Mouse (Mus musculus) neural tube, embryonic 12.5 days (tissue): ENCODE measurements at regions not wholly inside any gene's neighbourhood (a gene's known extent, or its start where the extent isn't known, plus 50 kb on each side); places are given as distances from the start of the nearest gene placed in this dataset.

Experiments used
- ATAC-seq: fragments of 200-750 bp; cut with Nextera tagmentation; 2 replicates; pipeline ENCODE4 v1.8.0; 2017; ENCODE audit warnings: low read depth, mild to moderate bottlenecking, moderate TSS enrichment, moderate library complexity; ENCODE audit not compliant: low FRiP score
- H3K27ac ChIP-seq: fragments of 300-500 bp; sonication (generic); 2 replicates; pipeline ENCODE4 v1.5.1; 2016
- H3K27me3 ChIP-seq: fragments of 300-500 bp; sonication (generic); replicated peaks from 2 replicates; pipeline ENCODE4 v1.6.1; 2016; ENCODE audit warnings: mild to moderate bottlenecking
- H3K36me3 ChIP-seq: fragments of 300-500 bp; sonication (generic); 2 replicates; pipeline ENCODE4 v1.6.1; 2016; ENCODE audit warnings: mild to moderate bottlenecking
- H3K4me1 ChIP-seq: fragments of 300-500 bp; sonication (generic); 2 replicates; pipeline ENCODE4 v1.6.1; 2016
- H3K4me2 ChIP-seq: fragments of 300-500 bp; sonication (generic); replicated peaks from 2 replicates; pipeline ENCODE4 v1.6.1; 2016; ENCODE audit warnings: mild to moderate bottlenecking
- H3K4me3 ChIP-seq: fragments of 300-500 bp; sonication (generic); 2 replicates; pipeline ENCODE4 v1.5.1; 2016
- H3K9ac ChIP-seq: fragments of 300-500 bp; sonication (generic); 2 replicates; pipeline ENCODE4 v1.6.1; 2016; ENCODE audit warnings: mild to moderate bottlenecking
- H3K9me3 ChIP-seq: fragments of 300-500 bp; sonication (generic); 2 replicates; pipeline ENCODE4 v1.6.1; 2016; ENCODE audit warnings: mild to moderate bottlenecking
- WGBS: fragments of 180-500 bp; shearing (Covaris S2); methylation state at CpG from one replicate; pipeline ENCODE4 v1.1.7; 2016; 5-methylcytosine and 5-hydroxymethylcytosine counted together

DNA sequence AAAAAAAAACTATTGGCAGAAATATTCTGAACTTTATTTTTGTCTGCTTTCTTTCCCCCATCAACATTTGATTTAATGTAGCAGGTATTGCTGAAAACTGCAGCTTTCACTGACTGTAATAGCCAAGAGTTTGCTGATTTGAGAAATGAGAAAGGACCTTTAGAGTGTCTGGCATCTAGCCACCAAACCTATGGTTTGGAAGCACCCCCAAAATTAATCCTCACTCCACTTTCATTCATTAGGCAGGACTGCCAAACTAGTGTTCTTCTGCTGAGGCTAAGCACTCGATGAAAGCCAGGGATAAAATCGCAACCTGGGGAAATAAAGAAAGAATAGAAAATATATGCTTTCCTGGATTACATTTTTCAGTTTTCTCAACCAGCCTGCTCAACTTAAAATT lies 320.4 kb downstream of the Atp6ap1l start:
- Histone ChIP-seq H3K4me1 (no peaks in the 10 kb centered on the region), H3K27me3 (no peaks in the 10 kb centered on the region), H3K9ac (no peak overlapping the region), H3K36me3 (no peaks in the 10 kb centered on the region), H3K9me3 (no peaks in the 10 kb centered on the region), H3K4me3 (no peak overlapping the region), H3K4me2 (no peak overlapping the region), H3K27ac (no peak overlapping the region)
- no peak for ATAC-seq
- 96% methylated on average over 2 of the region's 2 CpGs for WGBS

DNA sequence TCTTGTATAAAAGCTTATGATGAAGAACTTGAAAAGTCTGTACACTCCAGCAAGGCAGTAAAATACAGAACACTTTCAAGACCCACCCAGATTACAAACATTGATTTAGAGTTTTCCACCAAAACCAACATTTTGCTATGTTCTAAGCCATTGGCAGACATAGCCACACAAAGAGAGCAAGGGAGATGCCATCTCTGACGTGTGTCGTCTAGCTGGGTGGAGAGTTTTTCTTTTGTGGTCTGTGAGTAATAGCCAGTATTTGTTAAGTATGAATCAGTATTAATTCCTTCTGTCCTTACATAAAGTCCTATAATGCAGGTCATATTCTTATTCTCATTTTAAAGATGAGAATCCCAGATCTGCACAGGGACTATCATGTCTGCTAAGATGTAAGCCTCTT lies 329.8 kb downstream of the Atp6ap1l start:
- Histone ChIP-seq H3K27me3 (no peaks in the 10 kb centered on the region), H3K4me3 (no peak overlapping the region), H3K9ac (no peak overlapping the region), H3K36me3 (no peaks in the 10 kb centered on the region), H3K4me1 (no peaks in the 10 kb centered on the region), H3K9me3 (no peaks in the 10 kb centered on the region), H3K4me2 (no peak overlapping the region), H3K27ac (no peak overlapping the region)
- WGBS, result 91% methylated on average over 2 of the region's 2 CpGs
- no peak for ATAC-seq

GRCm38 (mm10) chr13:90572580-90572979 lies 332.6 kb downstream of the Atp6ap1l start:
- H3K27me3 ChIP-seq, result no peaks in the 10 kb centered on the region
- no peaks in the 10 kb centered on the region for H3K9me3 ChIP-seq
- H3K4me2 ChIP-seq, result no peak overlapping the region
- 89% methylated on average over 2 of the region's 2 CpGs for WGBS
- no peak overlapping the region for H3K27ac ChIP-seq
- no peak for ATAC-seq
- no peaks in the 10 kb centered on the region for H3K4me1 ChIP-seq
- H3K9ac ChIP-seq, result no peak overlapping the region
- no peak overlapping the region for H3K4me3 ChIP-seq
- H3K36me3 ChIP-seq, result no peaks in the 10 kb centered on the region

DNA sequence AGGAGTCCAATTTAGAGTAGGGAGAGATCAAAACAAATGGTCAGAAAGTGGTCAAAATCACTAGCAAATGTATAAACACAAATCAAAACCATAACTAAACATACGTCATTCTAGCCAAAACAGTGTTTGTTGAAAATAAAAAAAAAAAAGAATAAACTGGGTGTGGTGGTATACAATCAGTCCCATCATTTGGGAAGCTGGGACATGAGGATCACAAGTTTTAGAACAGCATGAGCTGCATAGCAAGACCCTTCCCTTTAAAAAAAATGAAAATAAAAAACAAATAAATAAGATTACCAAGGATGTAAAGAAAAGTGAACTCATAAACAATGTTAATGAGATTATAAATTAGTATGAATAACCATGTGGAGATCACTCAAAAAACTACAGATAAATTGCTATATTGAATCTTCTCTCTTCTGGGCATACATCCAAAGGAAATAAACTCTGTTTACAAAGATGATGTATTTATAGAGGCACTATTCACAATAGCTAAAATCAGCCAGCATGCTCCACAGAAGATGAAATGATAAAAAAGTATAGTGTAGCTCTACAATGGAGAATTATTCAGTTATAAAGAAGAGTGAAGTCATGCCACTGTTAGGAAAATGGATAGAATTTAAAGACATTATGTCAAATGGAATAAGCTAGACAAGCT lies 341.8 kb downstream of the Atp6ap1l start:
- 83% methylated on average over 1 of the region's 1 CpGs for whole genome bisulfite sequencing
- H3K27ac ChIP-seq, result no peak overlapping the region
- no peaks in the 10 kb centered on the region for H3K27me3 ChIP-seq
- no peaks in the 10 kb centered on the region for H3K9me3 ChIP-seq
- no peaks in the 10 kb centered on the region for H3K36me3 ChIP-seq
- no peaks in the 10 kb centered on the region for H3K4me1 ChIP-seq
- no peak overlapping the region for H3K4me3 ChIP-seq
- H3K9ac ChIP-seq, result no peak overlapping the region
- no peak for ATAC-seq
- no peak overlapping the region for H3K4me2 ChIP-seq

DNA sequence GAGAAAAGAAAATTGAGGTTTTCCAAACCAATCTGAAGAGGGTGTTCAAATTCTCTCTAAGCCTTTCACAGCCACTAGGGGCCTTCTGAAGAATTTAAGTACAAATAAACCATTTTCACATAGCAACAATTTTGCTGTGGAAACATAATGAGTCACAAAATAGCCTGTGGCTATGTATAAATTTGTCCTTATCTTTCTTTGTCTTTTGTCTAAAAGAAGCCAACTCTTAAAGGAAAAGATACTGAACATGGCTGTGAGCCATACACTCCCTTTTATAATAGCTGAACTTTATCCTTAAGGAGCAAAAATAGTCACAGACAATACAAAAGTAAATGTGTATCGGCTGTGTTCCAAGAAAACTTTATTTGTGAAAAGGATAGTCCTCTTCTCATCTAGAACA lies 345.1 kb downstream of the Atp6ap1l start:
- no peak for ATAC-seq
- H3K27me3 ChIP-seq, result no peaks in the 10 kb centered on the region
- H3K4me2 ChIP-seq, result no peak overlapping the region
- H3K9ac ChIP-seq, result no peak overlapping the region
- no peaks in the 10 kb centered on the region for H3K36me3 ChIP-seq
- H3K27ac ChIP-seq, result no peak overlapping the region
- no peaks in the 10 kb centered on the region for H3K4me1 ChIP-seq
- WGBS, result 84% methylated on average over 1 of the region's 1 CpGs
- H3K9me3 ChIP-seq, result no peaks in the 10 kb centered on the region
- no peak overlapping the region for H3K4me3 ChIP-seq

DNA sequence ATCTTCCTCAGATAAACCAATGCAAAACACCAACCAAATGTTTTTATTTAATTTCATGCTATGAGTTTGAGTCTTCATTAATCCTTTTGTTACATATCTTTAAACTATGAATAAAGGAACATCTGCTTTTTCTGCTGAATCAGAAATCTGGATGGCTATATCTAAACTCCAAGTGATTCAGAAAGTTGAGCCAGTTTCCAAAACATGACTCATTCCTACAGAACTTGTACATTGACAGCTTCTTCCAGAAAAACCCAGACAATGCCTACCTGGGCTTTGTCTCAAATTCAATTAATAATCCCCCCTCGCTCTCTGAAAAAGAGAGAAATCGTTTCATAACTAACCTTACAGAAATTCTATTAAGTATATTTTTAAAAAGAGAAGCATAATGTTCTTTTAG lies 345.7 kb downstream of the Atp6ap1l start:
- ATAC-seq, result no peak
- no peaks in the 10 kb centered on the region for H3K9me3 ChIP-seq
- WGBS, result 91% methylated on average over 2 of the region's 2 CpGs
- no peaks in the 10 kb centered on the region for H3K4me1 ChIP-seq
- no peak overlapping the region for H3K27ac ChIP-seq
- no peaks in the 10 kb centered on the region for H3K36me3 ChIP-seq
- no peak overlapping the region for H3K4me2 ChIP-seq
- H3K9ac ChIP-seq, result no peak overlapping the region
- no peak overlapping the region for H3K4me3 ChIP-seq
- H3K27me3 ChIP-seq, result no peaks in the 10 kb centered on the region

DNA sequence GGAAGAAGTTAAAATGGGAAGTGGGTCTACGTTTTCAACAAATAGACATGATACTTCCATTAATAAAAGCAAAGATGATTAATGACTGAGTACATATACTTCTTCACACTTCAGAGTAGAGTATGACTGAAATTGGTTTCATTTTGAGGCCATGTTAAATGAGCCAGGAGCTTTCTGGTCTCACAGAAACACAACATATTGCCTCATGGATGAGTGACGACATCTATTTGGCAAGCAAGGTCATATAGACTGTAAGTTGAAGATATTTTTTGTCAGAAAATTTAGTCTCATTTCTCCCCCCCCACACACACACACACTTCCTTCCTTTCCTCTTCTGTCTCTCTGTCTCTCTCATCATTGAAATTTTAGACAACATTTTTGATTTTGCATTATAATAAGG lies 354.0 kb downstream of the Atp6ap1l start:
- Histone ChIP-seq H3K36me3 (no peaks in the 10 kb centered on the region), H3K27me3 (no peaks in the 10 kb centered on the region), H3K9me3 (no peaks in the 10 kb centered on the region), H3K4me3 (no peak overlapping the region), H3K27ac (no peak overlapping the region), H3K4me2 (no peak overlapping the region), H3K4me1 (no peaks in the 10 kb centered on the region), H3K9ac (no peak overlapping the region)
- ATAC-seq, result no peak
- WGBS, result 89% methylated on average over 2 of the region's 2 CpGs

- WGBS, result 68% methylated on average over 1 of the region's 1 CpGs
- no peaks in the 10 kb centered on the region for H3K9me3 ChIP-seq
- H3K4me1 ChIP-seq, result no peaks in the 10 kb centered on the region
- no peak overlapping the region for H3K4me2 ChIP-seq
- H3K27me3 ChIP-seq, result no peaks in the 10 kb centered on the region
- no peak for ATAC-seq
- H3K36me3 ChIP-seq, result no peaks in the 10 kb centered on the region
- no peak overlapping the region for H3K9ac ChIP-seq
- H3K4me3 ChIP-seq, result no peak overlapping the region
- H3K27ac ChIP-seq, result no peak overlapping the region
Observed at GRCm38 (mm10) chr13:90546288-90547035, 358.7 kb downstream of the Atp6ap1l start.

DNA sequence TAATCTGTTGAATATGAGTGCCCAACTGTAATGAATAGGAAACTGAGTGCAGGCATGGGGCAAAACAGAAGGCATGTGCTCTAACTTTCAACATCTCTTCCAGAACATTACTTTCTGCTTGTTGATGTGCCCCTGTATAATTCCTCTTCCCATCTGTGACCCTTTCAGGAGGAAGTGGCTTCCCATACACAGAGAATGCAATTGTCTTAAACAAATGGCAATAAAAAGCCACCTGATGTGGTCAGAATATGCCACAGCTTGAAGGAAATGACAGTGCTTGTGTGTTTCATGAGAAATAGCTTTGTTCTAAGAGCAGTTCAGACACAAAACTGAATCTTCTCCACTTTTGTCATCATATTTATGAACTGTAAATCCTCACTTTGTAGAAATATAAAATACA lies 359.3 kb downstream of the Atp6ap1l start:
- no peak overlapping the region for H3K4me3 ChIP-seq
- no peak for ATAC-seq
- no peaks in the 10 kb centered on the region for H3K9me3 ChIP-seq
- no peaks in the 10 kb centered on the region for H3K4me1 ChIP-seq
- no peaks in the 10 kb centered on the region for H3K36me3 ChIP-seq
- H3K4me2 ChIP-seq, result no peak overlapping the region
- no peaks in the 10 kb centered on the region for H3K27me3 ChIP-seq
- no peak overlapping the region for H3K27ac ChIP-seq
- H3K9ac ChIP-seq, result no peak overlapping the region

- Histone ChIP-seq H3K4me2 (no peak overlapping the region), H3K36me3 (no peaks in the 10 kb centered on the region), H3K9ac (no peak overlapping the region), H3K4me3 (no peak overlapping the region), H3K9me3 (peaks cover 5% of the 10 kb centered on the region; the same call in 1 of the 2 replicates), H3K27me3 (no peaks in the 10 kb centered on the region), H3K27ac (no peak overlapping the region), H3K4me1 (no peaks in the 10 kb centered on the region)
- ATAC-seq, result no peak
- 94% methylated on average over 1 of the region's 1 CpGs for WGBS
Observed at GRCm38 (mm10) chr13:90537525-90537924, 367.6 kb downstream of the Atp6ap1l start.

- H3K27ac ChIP-seq, result no peak overlapping the region
- no peaks in the 10 kb centered on the region for H3K4me1 ChIP-seq
- 90% methylated on average over 3 of the region's 3 CpGs for WGBS
- H3K9ac ChIP-seq, result no peak overlapping the region
- no peak for ATAC-seq
- no peaks in the 10 kb centered on the region for H3K27me3 ChIP-seq
- no peaks in the 10 kb centered on the region for H3K36me3 ChIP-seq
- H3K9me3 ChIP-seq, result no peaks in the 10 kb centered on the region
- H3K4me3 ChIP-seq, result no peak overlapping the region
- no peak overlapping the region for H3K4me2 ChIP-seq
Observed at GRCm38 (mm10) chr13:90526998-90527397, 378.2 kb downstream of the Atp6ap1l start.

GRCm38 (mm10) chr13:90525801-90526200 lies 379.4 kb downstream of the Atp6ap1l start:
- Histone ChIP-seq H3K9ac (no peak overlapping the region), H3K4me2 (no peak overlapping the region), H3K27ac (no peak overlapping the region), H3K36me3 (no peaks in the 10 kb centered on the region), H3K27me3 (no peaks in the 10 kb centered on the region), H3K4me1 (no peaks in the 10 kb centered on the region), H3K4me3 (no peak overlapping the region), H3K9me3 (no peaks in the 10 kb centered on the region)
- no peak for ATAC-seq
- 83% methylated on average over 2 of the region's 2 CpGs for WGBS

DNA sequence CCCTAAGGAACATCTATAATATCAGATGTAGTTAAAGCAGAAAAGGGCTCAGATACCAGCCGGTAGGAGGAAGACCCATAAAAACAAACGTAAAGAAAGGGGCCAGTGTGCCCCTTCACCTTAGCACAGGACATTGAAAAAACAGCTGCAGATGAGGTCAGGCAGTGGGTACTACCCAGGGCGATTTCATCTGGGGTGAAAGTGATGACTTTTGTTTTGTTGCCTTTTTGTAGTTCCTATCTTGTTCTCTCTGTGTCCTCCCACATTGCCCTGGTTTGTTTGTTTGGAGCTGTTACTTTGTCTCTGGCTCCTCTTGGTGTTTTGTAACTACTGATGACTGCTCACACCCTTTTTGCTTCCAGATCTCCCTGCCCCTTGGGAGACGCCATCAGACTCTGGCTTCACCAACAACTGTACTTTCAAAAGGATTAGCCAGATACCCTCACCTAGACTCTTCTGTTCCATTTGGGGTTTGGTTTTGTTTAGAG lies 383.4 kb downstream of the Atp6ap1l start:
- no peak overlapping the region for H3K9ac ChIP-seq
- no peak for ATAC-seq
- no peaks in the 10 kb centered on the region for H3K4me1 ChIP-seq
- H3K36me3 ChIP-seq, result no peaks in the 10 kb centered on the region
- no peaks in the 10 kb centered on the region for H3K27me3 ChIP-seq
- no peak overlapping the region for H3K4me3 ChIP-seq
- WGBS, result 50% methylated on average over 4 of the region's 4 CpGs
- no peak overlapping the region for H3K4me2 ChIP-seq
- no peak overlapping the region for H3K27ac ChIP-seq
- H3K9me3 ChIP-seq, result no peaks in the 10 kb centered on the region
